Mouse (Mus musculus) CH12.LX (cell line): ENCODE measurements around the gene Pde12.

Experiments
- EP300 ChIP-seq: IDR thresholded peaks from 2 replicates; pipeline ENCODE4 v1.6.1; 2011; ENCODE audit warnings: low read length, improper control_type of control experiment
- MAFK ChIP-seq: IDR thresholded peaks from 2 replicates; pipeline ENCODE4 v1.6.1; 2011; ENCODE audit warnings: low read length, improper control_type of control experiment; ENCODE audit not compliant: insufficient replicate concordance
- RCOR1 ChIP-seq: conservative IDR thresholded peaks from 2 replicates; pipeline ENCODE4 v1.6.1; 2012; ENCODE audit warnings: low read depth, mild to moderate bottlenecking, inconsistent platforms, low read length, improper control_type of control experiment

DNA sequence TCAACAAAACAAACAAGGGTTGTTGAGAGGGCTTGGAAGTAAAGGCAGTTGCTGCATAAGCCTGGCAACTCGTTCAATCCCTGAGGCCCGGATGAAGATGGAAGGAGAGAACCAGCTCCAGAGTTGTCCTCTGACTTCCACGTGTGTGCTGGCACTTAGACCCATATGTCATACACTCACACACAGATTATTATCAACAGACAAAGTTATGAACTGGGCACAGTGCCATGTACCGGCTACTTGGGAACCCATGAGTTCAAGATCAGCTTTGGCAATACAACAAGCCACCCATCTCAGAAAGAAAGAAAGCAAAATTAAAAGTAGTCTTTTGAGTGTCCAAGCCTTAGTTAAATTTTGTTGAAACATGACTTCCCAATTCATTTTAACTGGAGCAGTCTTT, 44.4 kb downstream of the Pde12 start:
- TF ChIP-seq MAFK: no peak
- TF ChIP-seq EP300: no peak
- no peak for TF ChIP-seq RCOR1
